Mouse (Mus musculus) adrenal gland, adult (tissue): ENCODE measurements around the gene Rmi1.
"Not testable (repeated sequence)": the region's sequence is repeated elsewhere in the genome, so short reads cannot be mapped to it uniquely, and the experiment has no call there.

Experiments used
- DNase-seq, 2 experiments: peaks; one replicate each; pipeline ENCODE4 v3.0.0; 2022 to 2023; ENCODE audit warnings: low spot score in 1 of 2; ENCODE audit not compliant: inconsistent age in 2 of 2

The Rmi1 gene

DNA sequence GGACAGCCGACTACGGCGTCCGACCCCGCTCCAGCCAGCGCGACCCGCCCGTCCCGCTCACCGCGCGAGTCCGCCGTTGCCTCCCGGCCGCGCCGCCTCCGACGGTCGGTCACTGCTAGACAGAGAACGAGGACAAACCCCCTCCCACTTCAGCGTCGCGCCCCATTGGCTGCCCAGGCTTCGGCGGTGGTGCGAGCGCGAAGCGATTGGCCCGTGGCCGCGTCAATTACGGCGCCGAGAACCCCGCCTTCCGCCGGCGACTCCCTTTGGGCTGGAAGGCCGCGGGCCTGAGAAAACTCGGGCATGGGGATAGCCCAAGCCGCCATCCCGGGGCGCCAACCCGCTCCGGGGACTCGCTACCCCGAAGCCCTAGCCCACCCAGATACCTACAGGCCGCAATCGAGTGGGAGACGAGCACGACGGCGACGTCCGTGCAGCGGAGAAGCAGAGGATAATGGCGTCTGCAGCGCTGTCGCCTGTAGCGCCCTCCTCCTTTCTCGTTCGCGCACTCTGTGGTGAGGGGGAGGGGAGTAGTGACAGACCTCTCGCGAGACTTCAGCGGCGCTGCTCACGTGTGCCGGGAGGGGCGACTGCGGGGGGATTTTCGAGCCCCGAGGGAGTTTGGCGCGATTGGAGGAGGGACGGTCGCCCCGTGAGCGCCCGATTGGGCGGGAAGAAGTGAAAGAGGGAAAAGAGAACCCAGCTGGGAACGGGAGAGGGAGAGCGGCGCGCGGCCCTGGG, at the start of gene Rmi1:
TSS of gene Rmi1 (plus strand) at position 246 of the 741 bp plus-strand sequence.
- peak; percentile 98 to 99 for DNase-seq

DNA sequence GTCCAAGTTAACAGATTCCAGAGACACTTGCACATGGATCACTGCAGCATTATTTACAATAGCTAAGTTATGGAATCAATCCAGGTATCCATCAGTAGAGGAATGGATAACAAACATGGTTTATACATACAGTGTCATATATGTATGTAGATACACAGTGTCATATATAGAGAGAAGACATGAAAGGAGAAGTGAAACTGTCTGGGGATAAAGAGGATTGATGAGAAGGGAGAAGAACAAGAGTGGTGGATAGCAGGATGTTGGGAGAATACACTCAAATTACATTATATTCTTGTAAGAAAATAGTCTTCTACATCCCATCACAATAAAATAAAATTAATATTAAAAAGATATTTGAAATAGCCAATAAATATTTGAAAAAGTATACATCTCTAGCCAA, 49.1 kb upstream of the Rmi1 start:
- no peak for DNase-seq

DNA sequence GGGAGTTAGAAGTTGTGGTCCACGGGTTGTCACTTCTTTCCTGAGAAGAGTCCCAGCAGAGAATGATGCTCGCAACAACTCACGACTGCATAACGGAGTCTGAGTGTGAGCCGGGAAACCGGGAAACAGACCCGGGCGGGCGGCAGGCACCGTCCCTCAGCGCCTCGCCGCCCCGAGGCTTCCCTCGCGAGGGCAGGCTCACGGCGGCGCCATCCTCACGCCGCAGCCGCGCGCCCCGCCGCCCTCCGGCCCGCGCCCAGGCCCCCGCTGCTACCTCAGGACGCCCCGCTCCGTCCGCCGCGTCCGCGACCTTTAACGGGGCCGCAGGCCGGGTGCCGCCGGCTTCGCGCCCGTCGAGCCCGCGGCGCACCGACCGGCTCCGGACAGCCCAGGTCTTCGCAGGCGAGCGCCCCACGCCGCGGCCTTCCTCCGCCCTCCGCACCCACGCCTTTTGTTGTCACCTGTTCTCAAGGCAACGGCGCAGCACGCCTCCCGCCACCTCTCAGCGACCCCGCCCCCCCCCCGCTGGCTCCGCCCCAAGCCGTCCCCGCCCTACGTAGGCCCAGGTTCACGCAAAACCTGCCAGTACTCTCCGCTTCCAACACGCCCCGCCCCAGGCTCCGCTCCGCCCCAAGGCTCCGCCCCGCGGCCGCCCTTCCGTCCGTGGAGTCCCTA, 43.3 kb upstream of the Rmi1 start, which contains the start of gene Kif27:
TSS of gene Kif27 (minus strand) at position 494 of the 675 bp plus-strand sequence.
- peak; percentile 90 to 93 for DNase-seq

DNA sequence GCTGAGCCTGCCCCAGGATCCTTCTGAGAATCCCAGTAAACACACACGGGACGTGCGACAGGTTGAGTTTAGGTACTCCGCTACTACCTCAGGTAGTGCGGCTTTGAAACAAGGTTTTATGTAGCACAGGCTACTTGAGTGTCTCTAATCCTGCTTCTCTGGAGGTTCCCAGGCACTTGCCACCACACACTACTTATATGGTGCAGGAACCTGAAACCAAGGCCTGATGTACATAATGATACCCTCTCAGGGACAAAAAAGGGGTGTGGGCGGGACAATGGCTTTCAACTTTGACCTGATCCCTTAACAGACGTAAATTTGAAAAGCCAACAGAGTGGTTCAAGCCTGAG, 42.8 kb upstream of the Rmi1 start:
- no peak for DNase-seq

- DNase-seq = no peak
These were observed 37.5 kb upstream of the Rmi1 start for GRCm38 (mm10) chr13:58364353-58365175.

GRCm38 (mm10) chr13:58365179-58365578, 36.9 kb upstream of the Rmi1 start:
- DNase-seq = not testable (repeated sequence)

- no peak for DNase-seq
These were observed 35.7 kb upstream of the Rmi1 start for GRCm38 (mm10) chr13:58366373-58366772.

DNA sequence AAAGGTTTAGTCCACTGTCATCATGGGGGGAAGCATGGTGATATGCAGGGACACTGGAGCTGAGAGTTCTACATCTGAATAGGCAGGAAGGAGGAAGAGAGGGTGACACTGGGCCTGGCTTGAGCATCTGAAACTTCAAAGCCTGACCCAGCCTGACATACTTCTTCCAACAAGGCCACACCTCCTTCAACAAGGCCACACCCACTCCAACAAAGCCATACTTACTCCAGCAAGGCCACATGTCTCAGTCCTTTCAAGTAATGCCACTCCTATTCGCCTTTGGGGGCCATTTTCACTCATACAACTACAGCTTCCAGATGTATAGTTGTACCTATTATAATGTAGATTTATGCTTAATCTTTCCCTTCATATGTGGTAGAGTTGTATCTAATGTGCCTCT, 34.4 kb upstream of the Rmi1 start:
- DNase-seq = no peak

DNA sequence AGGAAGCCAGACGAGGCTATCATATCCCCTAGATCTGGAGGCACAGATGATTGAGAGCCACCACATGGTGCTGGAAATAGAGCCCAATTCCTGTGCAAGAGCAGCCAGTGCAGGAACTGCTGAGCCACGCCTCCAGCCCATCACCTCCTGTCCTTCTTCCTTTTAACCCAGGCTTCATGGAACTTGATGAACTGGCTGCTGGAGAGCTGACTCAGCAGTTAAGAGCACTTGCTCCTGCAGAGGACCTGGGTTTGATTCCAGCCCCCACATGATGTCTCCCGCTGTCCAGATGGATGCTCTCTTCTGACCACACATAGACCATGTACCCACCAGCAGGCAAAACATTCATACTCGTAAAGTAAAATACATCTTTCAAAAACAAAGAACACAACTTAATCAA, 33.2 kb upstream of the Rmi1 start:
- DNase-seq = no peak

GRCm38 (mm10) chr13:58372278-58373152, 29.5 kb upstream of the Rmi1 start:
- DNase-seq = no peak

GRCm38 (mm10) chr13:58373153-58373470, 28.9 kb upstream of the Rmi1 start:
- DNase-seq = no peak

- DNase-seq = no peak
These were observed 17.7 kb upstream of the Rmi1 start for GRCm38 (mm10) chr13:58384371-58384770.

DNA sequence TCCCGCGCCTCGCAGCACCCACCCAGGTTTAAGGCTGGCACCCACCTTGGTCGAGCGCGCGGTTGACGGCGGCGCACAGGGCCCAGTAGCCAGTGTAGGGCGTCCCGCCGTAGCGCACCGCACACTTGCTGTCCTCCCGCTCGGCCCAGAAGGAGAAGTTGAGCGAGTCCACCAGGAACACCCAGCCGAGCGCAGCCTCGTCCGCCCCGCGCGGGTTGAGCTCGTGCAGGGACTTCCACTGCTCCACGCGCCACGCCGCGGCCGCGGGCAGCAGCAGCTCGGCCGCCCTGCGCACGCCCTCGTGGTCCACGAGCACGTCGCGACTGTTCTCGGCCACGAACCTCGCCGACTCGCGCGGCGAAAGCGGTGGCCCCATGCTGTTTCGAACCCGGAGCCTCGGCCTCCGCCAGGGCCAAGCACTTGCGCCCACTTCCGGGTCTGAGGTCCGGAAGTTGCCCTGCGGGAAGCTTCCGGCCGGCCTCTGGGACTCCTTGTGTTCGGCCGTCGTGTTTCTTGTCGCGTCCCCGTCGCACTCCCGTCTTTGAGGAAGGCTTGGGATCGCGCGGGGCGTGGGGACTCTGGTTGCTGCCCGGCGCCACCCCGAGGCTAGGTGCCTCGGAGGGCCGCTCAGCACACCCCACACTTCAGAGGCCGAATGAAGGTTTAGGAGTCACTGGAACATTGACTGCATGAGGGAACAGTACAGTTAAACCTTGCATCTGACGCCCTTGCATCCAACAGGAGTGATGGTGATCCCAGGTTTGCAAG, 17.1 kb upstream of the Rmi1 start, which contains the start of gene 2210016F16Rik:
TSS of gene 2210016F16Rik (minus strand) at position 447 of the 768 bp plus-strand sequence.
- DNase-seq = peak; percentile 76 to 91

- DNase-seq = no peak
These were observed 16.5 kb upstream of the Rmi1 start for GRCm38 (mm10) chr13:58385547-58385920.

DNA sequence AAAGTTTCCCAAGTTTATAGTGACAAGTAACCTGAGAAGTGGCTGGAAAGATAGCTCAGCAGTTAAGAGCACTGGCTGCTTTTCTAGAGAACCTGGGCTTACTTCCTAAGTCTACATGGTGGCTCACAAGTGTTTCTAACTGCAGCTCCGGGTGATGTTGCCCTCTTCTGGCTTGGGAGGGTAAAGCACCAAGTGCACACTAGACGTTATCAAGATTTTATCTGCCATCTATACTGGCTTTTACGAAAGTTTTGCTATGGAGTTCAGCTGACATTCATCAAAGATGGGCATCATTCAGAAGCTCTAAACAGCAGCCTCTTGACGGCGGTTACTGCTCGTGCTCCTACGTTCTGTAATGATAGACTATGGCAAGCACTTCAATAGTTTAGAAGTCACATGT, 14.1 kb upstream of the Rmi1 start:
- peak; percentile 72 to 91 for DNase-seq

DNA sequence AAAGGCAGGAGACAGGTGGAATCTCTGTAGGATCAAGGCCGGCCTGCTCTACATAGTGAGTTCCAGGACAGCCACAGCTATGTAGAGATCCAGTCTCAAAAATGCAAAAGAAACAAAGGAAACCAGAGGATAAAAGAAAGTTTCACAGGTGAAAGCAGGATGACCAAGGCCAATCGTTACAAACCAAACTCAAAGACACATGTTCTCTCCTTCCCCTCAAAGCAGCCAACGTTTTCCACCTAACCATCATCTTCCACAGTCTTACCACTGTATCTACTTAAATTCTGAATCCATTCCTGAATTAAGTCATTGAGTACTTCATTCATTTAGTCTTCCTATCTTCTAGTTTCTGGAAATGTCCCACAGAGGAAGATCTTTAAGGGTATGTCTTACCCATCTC, 13.7 kb upstream of the Rmi1 start:
- no peak for DNase-seq

GRCm38 (mm10) chr13:58389324-58389951, 12.6 kb upstream of the Rmi1 start:
- DNase-seq = no peak

- DNase-seq = not testable (repeated sequence)
These were observed 7.7 kb upstream of the Rmi1 start for GRCm38 (mm10) chr13:58394392-58394791.

- DNase-seq = peak in 1 of 2 experiments; percentile 63
These were observed 4.4 kb upstream of the Rmi1 start for GRCm38 (mm10) chr13:58397651-58398050.

DNA sequence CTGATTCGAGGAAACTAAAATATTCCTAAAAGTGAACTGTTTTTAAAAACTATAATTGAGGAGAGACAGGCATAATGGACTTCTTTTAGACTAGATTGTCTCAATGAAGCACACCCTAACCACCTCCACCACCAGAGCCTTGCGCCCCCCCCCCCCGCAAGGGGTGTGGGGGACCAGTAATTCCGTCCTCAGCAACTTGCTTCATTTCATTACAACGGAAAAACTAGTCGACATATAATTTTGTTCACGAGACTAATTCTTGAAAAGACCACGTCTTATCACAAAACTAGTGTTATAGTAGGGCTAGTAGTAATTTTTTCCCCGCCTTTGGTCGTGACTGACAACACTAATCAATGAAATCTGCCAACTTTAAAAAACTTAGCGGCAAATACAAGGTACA, 1.5 kb upstream of the Rmi1 start:
- no peak for DNase-seq
